Mouse (Mus musculus): ENCODE measurements around the gene Vmn1r89. TPM values are rescaled to one million over a fixed set of nuclear protein-coding genes. Genes with fewer than 3 reads are reported as not detected.

The Vmn1r89 gene
- polyA plus RNA-seq (2015; fragmentation: Nextera tagmentation; extraction: Ambion mirVana), result not detected in 2 replicates

- no peaks in the 10 kb centered on the region for H3K4me1 ChIP-seq (replicated peaks)
- no peak within 1 kb of the TSS for H3K4me3 ChIP-seq (replicated peaks)
- H3K4me2 ChIP-seq (replicated peaks), result no peak within 1 kb of the TSS
- no peak within 1 kb of the TSS for H3K9ac ChIP-seq (replicated peaks)
- no peaks in the 10 kb centered on the region for H3K36me3 ChIP-seq
- no peak for ATAC-seq
- no peak within 1 kb of the TSS for H3K27ac ChIP-seq
- 0 out of 2 replicates have a peak, but pooled peaks cover 2% of the 10 kb centered on the region for H3K9me3 ChIP-seq
- H3K27me3 ChIP-seq, result no peaks in the 10 kb centered on the region
Measured at GRCm38 (mm10) chr7:13212720-13213119, at the start of gene Vmn1r89. TSS of gene Vmn1r89 (plus strand) at chr7:13213020.

- WGBS, result 50% methylated on average over 50 of the region's 50 CpGs
- no peaks in the 10 kb centered on the region for H3K27me3 ChIP-seq
- H3K4me2 ChIP-seq (replicated peaks), result no peak overlapping the region
- no peaks in the 10 kb centered on the region for H3K9me3 ChIP-seq
- H3K4me1 ChIP-seq (replicated peaks), result no peaks in the 10 kb centered on the region
- H3K9ac ChIP-seq (replicated peaks), result no peak overlapping the region
- peak; percentile 63 for ATAC-seq
- H3K27ac ChIP-seq, result no peak overlapping the region
- peaks cover 19% of the 10 kb centered on the region for H3K36me3 ChIP-seq
- no peak overlapping the region for H3K4me3 ChIP-seq (replicated peaks)
Measured at GRCm38 (mm10) chr7:13260746-13261700, 48.2 kb downstream of the Vmn1r89 start.

GRCm38 (mm10) chr7:13263851-13264250, 51.0 kb downstream of the Vmn1r89 start:
- ATAC-seq, result 0 out of 2 replicates have a peak, but pooled peaks have one; percentile 28
- WGBS, result 86% methylated on average over 5 of the region's 5 CpGs
- no peak overlapping the region for H3K27ac ChIP-seq
- H3K9ac ChIP-seq (replicated peaks), result no peak overlapping the region
- peaks cover 22% of the 10 kb centered on the region for H3K36me3 ChIP-seq
- H3K4me3 ChIP-seq (replicated peaks), result no peak overlapping the region
- no peaks in the 10 kb centered on the region for H3K4me1 ChIP-seq (replicated peaks)
- no peaks in the 10 kb centered on the region for H3K27me3 ChIP-seq
- H3K4me2 ChIP-seq (replicated peaks), result no peak overlapping the region
- no peaks in the 10 kb centered on the region for H3K9me3 ChIP-seq

GRCm38 (mm10) chr7:13264396-13264795, 51.6 kb downstream of the Vmn1r89 start:
- no peak overlapping the region for H3K27ac ChIP-seq
- H3K9ac ChIP-seq (replicated peaks), result no peak overlapping the region
- ATAC-seq, result peak; percentile 26; the same call in 1 of the 2 replicates
- H3K4me1 ChIP-seq (replicated peaks), result no peaks in the 10 kb centered on the region
- 63% methylated on average over 2 of the region's 2 CpGs for WGBS
- no peak overlapping the region for H3K4me2 ChIP-seq (replicated peaks)
- H3K9me3 ChIP-seq, result no peaks in the 10 kb centered on the region
- no peak overlapping the region for H3K4me3 ChIP-seq (replicated peaks)
- H3K36me3 ChIP-seq, result peaks cover 25% of the 10 kb centered on the region
- no peaks in the 10 kb centered on the region for H3K27me3 ChIP-seq

- no peak overlapping the region for H3K9ac ChIP-seq (replicated peaks)
- 91% methylated on average over 4 of the region's 4 CpGs for WGBS
Measured at GRCm38 (mm10) chr7:13268749-13269260, 56.0 kb downstream of the Vmn1r89 start.

GRCm38 (mm10) chr7:13269394-13269793, 56.6 kb downstream of the Vmn1r89 start:
- Histone ChIP-seq H3K27me3 (no peaks in the 10 kb centered on the region), H3K9me3 (no peaks in the 10 kb centered on the region), H3K36me3 (peaks cover 23% of the 10 kb centered on the region), H3K4me3 (replicated peaks) (no peak overlapping the region), H3K9ac (replicated peaks) (no peak overlapping the region), H3K4me2 (replicated peaks) (no peak overlapping the region), H3K4me1 (replicated peaks) (no peaks in the 10 kb centered on the region), H3K27ac (no peak overlapping the region)
- WGBS, result 76% methylated on average over 11 of the region's 11 CpGs
- no peak for ATAC-seq

More at GRCm38 (mm10) chr7:13268749-13269260, 56.0 kb downstream of the Vmn1r89 start:
- H3K4me2 ChIP-seq (replicated peaks), result no peak overlapping the region
- no peaks in the 10 kb centered on the region for H3K27me3 ChIP-seq
- H3K9me3 ChIP-seq, result no peaks in the 10 kb centered on the region
- H3K27ac ChIP-seq, result no peak overlapping the region
- H3K4me1 ChIP-seq (replicated peaks), result no peaks in the 10 kb centered on the region
- H3K36me3 ChIP-seq, result peaks cover 18% of the 10 kb centered on the region
- ATAC-seq, result no peak
- no peak overlapping the region for H3K4me3 ChIP-seq (replicated peaks)

Other genes with a start within 250 kb of the Vmn1r89 start
- 13.7 and 15.4 TPM in 2 replicates for gene Zfp324, start 247.2 kb upstream of the Vmn1r89 start, polyA plus RNA-seq (2015; fragmentation: Nextera tagmentation; extraction: Ambion mirVana)
- 14.3 and 16.2 TPM in 2 replicates for gene Zfp446, start 235.2 kb upstream of the Vmn1r89 start, polyA plus RNA-seq (2015; fragmentation: Nextera tagmentation; extraction: Ambion mirVana)
- gene Slc27a5, start 214.8 kb upstream of the Vmn1r89 start, polyA plus RNA-seq (2015; fragmentation: Nextera tagmentation; extraction: Ambion mirVana), result 0.11 and 0.23 TPM in 2 replicates
- gene Trim28, start 213.9 kb upstream of the Vmn1r89 start, polyA plus RNA-seq (2015; fragmentation: Nextera tagmentation; extraction: Ambion mirVana), result 240 and 273 TPM in 2 replicates
- 37.3 and 41.2 TPM in 2 replicates for gene Zbtb45, start 203.0 kb upstream of the Vmn1r89 start, polyA plus RNA-seq (2015; fragmentation: Nextera tagmentation; extraction: Ambion mirVana)
- gene Chmp2a, start 178.2 kb upstream of the Vmn1r89 start, polyA plus RNA-seq (2015; fragmentation: Nextera tagmentation; extraction: Ambion mirVana), result 181 and 186 TPM in 2 replicates
- 63.1 and 91.6 TPM in 2 replicates for gene Ube2m, start 174.7 kb upstream of the Vmn1r89 start, polyA plus RNA-seq (2015; fragmentation: Nextera tagmentation; extraction: Ambion mirVana)
- gene Mzf1, start 158.3 kb upstream of the Vmn1r89 start, polyA plus RNA-seq (2015; fragmentation: Nextera tagmentation; extraction: Ambion mirVana), result 6.8 and 7.1 TPM in 2 replicates
- 0.03 and 0.04 TPM in 2 replicates for gene Vmn1r85, start 117.8 kb upstream of the Vmn1r89 start, polyA plus RNA-seq (2015; fragmentation: Nextera tagmentation; extraction: Ambion mirVana)
- not detected in 2 replicates for gene Vmn1r86, start 93.1 kb upstream of the Vmn1r89 start, polyA plus RNA-seq (2015; fragmentation: Nextera tagmentation; extraction: Ambion mirVana)
- not detected in 2 replicates for gene Vmn1r87, start 72.9 kb upstream of the Vmn1r89 start, polyA plus RNA-seq (2015; fragmentation: Nextera tagmentation; extraction: Ambion mirVana)
- not detected in 2 replicates for gene Vmn1r88, start 53.5 kb upstream of the Vmn1r89 start, polyA plus RNA-seq (2015; fragmentation: Nextera tagmentation; extraction: Ambion mirVana)
- gene Lig1, start 64.3 kb downstream of the Vmn1r89 start, polyA plus RNA-seq (2015; fragmentation: Nextera tagmentation; extraction: Ambion mirVana), result 52.5 and 57.2 TPM in 2 replicates
- 16.0 and 16.6 TPM in 2 replicates for gene Zswim9, start 65.7 kb downstream of the Vmn1r89 start, polyA plus RNA-seq (2015; fragmentation: Nextera tagmentation; extraction: Ambion mirVana)
- 0.66 and 0.77 TPM in 2 replicates for gene Pla2g4c, start 111.6 kb downstream of the Vmn1r89 start, polyA plus RNA-seq (2015; fragmentation: Nextera tagmentation; extraction: Ambion mirVana)
- gene Cabp5, start 185.1 kb downstream of the Vmn1r89 start, polyA plus RNA-seq (2015; fragmentation: Nextera tagmentation; extraction: Ambion mirVana), result 0.30 TPM in 1 of 2 replicates, not detected in the other
- gene Bsph1, start 237.8 kb downstream of the Vmn1r89 start, polyA plus RNA-seq (2015; fragmentation: Nextera tagmentation; extraction: Ambion mirVana), result not detected in 2 replicates